Mouse (Mus musculus) adrenal gland, postnatal 10 days (tissue): ENCODE results near the gene Clybl. TPM values are rescaled to one million over a fixed set of nuclear protein-coding genes. Genes with fewer than 3 reads are reported as not detected.
A peak's percentile ranks its signal among the peaks of the same experiment; 100 is the strongest.

Experiments
- DNase-seq: peaks from one replicate; pipeline ENCODE4 v3.0.0; 2021; ENCODE audit warnings: mixed read lengths
- long read RNA-seq, 2 experiments: library from polyadenylated mRNA; stranded (forward); transcript quantifications; one replicate each; pipeline ENCODE4 v2.0.0; 2021
- total RNA-seq, 2 experiments: library from RNA; stranded (reverse); gene quantifications; 2 replicates each; pipeline ENCODE4 v1.2.3; 2021

The Clybl gene
- total RNA-seq, result 100 to 1,000 TPM; 121 to 123 TPM
- long read RNA-seq, experiment 1, transcript Clybl-201 (8 exons, 1,231 nt), result major isoform, 215 of 300 reads
- long read RNA-seq, experiment 1, partial matches to known transcripts, result 24 of 300 reads
- long read RNA-seq, experiment 1, other reads (novel, unspliced or antisense), result 61 of 300 reads
- long read RNA-seq, experiment 2, transcript Clybl-201 (8 exons, 1,231 nt), result major isoform, 150 of 201 reads
- long read RNA-seq, experiment 2, partial matches to known transcripts, result 37 of 201 reads
- long read RNA-seq, experiment 2, other reads (novel, unspliced or antisense), result 14 of 201 reads

DNA sequence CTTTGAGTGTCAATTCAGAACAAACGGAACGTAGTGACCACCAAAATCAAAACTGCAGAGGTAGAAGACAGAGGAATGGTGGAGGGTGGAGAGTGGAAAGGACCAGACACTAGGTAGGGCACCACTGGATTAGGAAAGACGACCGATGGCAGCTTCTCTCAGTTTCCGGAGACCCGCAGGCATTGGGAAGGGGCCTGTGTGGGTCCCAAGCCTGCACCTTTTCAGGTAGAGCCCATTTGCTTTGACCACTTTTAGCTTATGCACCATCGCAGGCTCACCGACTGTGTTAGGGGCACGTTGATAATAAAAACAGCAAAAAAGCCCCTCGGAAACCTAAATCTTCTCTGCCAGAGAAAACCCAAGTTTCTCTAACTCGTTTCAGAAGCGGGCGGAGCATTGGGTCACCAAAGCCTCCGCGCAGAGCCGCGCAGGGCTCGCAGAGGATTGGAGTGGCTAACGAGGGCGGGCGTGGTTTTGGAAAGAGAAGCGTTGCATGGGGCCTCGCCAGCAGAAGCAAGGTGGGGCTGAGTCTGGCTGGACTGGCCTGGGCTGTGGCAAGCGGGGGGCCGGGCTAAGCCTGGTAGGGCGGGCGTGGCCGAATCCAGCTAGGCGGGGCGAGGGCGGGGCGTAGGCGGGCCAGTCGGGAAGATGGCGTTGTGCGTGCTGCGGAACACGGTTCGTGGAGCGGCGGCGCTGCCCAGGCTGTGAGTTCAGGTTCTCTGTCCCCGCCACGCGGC, at the start of gene Clybl:
TSS of gene Clybl (plus strand) at position 627 of the 737 bp plus-strand sequence.
- DNase-seq, result peak; percentile 99

DNA sequence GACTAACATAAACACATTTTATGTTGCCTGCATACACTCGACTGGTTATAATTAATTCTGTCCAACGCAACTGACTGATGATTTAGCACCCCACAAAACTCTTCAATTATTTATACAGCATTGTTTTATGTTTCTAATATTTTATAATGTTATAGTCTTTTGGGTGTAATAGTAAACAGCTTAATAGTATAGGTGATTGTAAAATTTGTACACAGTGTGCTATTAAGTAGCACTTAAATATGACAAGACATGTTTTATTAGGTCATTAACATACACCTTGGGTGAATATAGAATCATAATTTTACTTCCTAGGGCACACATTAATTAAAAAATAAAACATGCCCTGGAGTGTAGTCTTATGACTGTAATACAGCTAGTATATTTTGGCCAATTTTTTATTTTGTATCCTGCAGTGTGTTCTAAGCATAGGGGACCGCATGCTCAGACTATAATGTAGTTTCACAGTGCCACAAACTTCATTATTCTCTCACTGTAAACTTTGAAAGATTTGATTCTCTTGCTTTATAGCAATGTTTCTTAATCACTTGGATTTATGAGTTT, 45.1 kb upstream of the Clybl start:
- DNase-seq, result no peak

DNA sequence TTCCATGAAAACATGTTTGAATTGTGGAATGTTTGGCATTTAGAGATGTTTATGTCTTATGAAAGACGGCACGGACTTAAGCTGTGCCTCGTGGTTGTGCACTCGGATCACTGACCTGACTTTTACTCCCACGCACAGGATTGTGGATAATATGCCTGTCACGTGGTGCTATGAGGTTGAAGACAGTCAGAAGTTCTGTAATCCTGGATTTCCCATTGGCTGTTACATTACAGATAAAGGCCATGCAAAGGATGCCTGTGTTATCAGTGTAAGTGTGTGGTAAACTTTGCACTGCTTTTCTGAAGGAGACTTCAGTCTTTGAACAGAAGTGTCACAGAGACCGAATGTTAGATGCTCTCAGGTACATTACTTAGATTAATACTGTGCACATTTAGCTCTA, 44.3 kb upstream of the Clybl start:
- no peak for DNase-seq

DNA sequence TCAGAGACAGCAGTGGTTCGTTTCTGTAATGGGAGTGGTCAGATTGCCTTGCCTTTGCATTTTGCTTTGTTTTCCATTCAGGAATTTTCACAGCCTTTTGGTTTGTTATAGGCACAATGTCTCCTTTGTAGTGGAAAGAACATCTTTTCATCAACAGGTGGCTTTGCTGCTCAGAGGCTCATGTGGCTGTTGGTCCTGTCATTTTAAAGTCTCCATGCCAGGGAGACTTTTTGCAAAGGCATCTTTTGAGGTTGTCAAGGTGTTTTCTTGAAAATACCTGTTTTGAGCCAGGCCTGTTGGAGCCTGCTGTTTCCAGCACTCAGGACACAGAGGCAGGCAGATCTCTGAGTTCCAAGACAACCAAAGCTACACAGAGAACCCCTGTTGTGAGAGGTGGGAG, 41.4 kb upstream of the Clybl start:
- DNase-seq, result no peak

DNA sequence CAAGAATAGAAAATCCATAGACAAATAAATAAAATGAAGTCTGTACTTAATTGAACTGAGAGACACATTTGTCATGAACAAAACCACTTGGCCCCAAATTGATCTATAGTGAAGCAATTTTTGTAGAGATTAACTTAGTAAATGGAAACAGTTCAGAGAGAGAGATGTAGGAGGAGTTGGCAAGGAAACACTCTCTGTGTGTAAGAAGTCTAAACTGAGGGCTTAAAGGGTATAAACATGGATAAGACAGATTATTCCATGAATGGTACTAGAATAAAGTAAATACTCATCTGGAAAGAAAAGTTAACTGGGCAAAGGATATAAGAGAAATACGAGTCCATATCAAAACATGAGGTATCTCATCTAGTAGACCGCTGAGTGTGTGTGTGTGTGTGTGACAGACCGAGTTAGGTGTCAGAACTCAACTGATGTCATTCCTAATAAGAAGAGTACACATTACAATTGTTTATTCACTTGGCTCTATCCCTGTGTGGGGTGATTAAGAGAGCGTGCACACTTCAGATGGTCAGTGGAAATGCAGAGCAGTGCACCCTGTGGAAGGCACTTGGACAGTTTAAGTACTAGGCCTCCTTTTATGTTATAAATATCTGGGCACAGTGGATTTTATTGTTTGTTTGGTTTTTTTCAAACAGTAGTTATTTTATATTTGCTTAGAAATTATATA, 37.8 kb upstream of the Clybl start:
- no peak for DNase-seq

DNA sequence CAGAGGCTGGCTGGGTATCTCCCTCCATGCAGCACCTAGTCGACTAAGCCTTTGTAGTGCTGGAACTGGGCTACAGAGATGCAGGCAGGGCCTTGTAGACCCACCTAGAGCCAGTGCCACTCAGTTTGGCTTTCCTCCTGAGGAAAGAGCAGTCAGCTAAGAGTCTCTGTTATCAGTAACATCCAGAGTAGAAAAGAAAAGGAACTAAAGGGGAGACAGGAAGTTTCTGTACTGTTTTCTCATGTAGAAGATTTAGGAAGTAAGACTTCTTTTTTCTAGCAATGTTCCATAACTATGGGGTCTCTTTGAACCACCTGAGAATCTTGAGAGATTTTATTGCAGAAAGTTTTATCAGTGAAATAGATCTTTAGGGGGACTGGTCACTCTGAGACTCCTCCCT, 36.1 kb upstream of the Clybl start:
- DNase-seq, result no peak

DNA sequence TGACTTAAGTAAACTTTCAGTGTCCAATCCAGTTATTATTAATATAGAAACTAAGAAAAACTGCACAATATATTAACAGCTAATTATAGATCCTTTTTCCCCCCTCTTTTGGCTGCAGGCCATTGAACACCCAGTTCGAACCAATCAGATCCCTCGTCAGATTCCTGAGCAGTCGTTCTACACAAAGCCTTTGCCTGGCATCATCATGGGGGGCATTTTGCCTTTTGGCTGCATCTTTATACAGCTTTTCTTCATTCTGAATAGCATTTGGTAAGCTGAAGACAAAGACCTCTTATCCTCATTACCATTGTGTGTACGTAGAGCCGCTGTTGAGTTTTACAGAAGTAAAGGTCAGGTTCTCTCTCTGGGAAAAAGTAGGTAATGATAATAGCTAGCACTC, 30.9 kb upstream of the Clybl start:
- DNase-seq, result no peak

DNA sequence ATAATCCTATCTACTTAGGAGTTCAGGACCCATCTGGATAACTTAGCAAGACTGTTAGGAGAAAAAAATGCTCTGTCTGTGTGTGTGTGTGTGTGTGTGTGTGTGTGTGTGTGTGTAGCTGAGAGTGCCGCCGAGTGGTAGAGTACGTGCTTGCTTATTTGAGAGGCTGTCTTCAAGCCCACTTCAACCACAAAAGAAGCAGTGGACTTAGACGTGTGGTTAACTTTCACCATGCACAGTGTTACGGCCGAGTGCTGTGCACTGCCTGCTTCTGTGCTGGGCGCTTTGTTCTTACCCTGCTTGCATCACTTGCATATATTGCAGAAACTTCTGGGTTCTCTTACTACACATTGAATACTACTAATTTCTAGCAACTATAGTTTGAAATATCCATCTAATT, 23.8 kb upstream of the Clybl start:
- DNase-seq, result no peak

DNA sequence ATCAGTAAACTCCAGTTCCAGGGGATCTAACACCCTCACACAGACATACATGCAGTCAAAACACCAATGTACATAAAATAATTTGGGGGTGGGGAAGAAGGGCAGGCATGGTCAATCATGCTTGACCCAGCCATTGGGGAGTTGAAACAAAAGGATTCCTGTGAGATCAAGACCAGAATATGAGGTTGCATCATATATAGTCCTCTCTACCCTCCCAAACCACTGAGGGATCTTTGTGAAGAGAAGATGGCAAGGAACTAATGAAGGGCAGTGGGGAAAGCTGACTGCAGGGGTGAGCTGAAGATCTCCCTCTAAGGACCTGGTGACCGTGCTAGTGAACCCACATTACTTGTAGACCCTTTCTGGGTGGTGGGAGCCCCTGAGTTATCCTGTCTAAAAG, 20.6 kb upstream of the Clybl start:
- no peak for DNase-seq

DNA sequence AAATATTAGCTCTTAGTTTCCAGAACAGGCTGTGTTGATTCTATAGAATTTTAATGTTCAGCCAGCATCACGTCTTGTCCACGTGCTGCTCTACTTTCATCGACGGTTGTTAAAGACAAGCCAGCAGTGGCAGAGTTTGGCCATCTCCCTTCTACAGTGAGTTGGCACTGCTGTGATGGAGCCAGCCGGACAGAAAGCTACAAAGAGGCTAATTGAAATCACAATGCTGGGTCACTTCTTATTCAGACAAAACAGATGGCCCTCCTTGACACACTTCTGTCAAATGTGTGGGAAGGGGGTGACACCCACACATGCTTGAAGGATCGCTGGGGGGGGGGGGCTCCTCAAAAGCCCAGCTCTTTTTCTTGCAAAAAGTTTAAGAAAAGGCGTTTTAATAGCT, 12.6 kb upstream of the Clybl start:
- DNase-seq, result no peak

DNA sequence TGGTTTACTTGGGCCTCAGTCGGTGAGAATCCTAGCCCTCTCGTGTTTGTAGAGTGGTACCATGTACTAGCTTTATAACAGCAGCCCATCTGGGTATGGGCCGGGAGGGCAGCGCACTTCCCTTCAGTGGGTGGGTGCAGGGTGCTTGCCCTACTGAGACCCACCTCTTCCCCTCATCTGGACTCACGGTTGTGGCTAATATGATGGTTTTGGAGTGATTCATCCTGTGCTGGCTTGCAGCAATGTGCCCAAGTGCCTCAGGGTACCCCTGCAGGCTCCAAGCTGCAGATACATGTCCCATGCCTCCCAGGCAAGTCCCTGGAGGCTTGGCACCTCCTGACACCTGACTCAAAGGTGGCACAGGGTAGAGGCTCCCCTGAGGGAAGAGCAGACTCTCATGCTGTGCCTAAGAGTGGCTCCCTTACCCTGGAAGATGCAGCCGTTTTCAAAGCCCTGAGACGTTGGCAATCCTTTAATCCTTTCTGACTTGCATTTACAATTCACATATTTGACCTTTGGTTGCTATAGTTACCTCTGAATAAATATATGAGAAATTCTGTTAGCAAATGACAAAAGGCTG, 11.2 kb upstream of the Clybl start:
- no peak for DNase-seq

DNA sequence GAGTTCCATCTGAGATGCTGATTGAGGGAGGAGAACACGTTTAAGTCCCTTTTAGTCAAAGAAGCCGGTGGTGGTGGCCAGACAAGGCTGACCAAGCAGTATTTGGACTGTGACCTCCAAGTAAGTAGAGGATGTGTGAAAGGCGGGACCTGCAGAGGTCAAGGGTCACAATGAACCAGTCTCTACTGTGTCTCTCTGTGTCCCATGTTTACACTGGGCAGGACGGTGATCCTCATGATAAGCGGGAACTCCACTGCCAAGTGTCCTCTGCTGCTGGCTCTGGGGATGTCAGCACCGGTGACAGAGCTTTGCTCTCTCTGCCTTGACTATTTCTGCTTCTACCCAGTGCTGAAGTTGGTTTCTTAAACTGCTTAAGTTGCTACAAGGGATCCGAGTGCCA, 10.5 kb upstream of the Clybl start:
- no peak for DNase-seq

DNA sequence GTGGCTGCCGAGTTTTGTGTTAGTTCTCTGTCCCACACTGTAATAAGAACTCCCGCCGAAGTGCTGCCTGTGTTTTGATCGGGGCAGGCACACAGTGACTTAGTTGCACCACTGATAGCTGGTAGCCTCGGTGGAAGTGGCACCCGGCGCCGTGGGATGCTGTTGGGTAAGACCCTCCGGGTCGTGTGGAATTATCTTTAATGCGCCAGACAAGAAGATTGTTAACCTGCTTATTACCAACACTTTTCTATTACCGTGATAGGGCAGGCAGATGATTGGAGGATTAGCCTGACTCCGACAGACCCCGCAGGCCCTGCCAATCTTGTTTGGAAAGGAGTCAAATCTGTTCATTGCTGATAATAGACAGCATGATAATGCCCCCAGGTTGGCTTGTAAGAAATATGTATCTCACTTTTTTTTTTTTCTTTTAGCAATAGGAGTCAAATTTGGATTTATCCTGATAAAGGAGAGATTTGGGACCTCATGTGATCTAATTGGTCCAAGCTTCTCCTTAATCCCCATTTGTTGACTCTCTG, 5.2 kb upstream of the Clybl start:
- no peak for DNase-seq

DNA sequence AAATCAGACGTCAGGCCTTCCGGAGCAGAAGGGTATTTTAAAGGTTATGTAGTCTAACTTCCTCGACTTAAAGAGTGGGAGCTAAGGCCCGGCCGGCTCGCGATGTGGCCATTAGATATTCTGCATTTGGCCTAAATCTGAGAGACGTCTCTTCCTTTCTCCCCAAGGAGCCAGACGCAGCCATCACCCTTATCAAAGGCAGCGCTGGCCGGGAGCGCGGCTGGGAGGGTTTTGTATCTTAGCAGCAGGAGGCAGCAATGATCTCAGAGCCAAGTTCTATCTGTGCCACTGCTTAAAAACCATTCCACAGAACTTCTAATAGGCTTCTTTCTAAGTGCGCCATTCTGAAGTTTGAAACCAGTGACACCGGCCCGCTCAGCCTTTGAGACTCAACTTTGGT, 2.2 kb upstream of the Clybl start:
- no peak for DNase-seq

DNA sequence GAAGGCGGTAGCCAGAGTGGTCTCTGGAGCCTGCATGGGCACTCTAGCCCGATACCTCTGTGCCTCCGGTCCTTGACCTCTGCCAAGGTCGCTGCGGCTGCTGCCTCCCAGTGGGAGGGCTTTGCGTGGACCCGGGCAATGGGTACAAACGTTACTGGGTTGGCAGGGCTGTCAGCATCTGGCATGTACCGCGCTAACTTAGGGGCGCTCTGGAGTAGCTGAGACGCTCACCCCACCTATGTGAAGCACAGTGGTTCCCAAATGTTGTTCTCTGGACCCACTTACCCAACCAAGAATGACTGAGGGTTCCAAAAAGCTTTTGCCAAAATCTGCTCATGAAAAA, 282 bp downstream of the Clybl start:
- DNase-seq, result no peak

DNA sequence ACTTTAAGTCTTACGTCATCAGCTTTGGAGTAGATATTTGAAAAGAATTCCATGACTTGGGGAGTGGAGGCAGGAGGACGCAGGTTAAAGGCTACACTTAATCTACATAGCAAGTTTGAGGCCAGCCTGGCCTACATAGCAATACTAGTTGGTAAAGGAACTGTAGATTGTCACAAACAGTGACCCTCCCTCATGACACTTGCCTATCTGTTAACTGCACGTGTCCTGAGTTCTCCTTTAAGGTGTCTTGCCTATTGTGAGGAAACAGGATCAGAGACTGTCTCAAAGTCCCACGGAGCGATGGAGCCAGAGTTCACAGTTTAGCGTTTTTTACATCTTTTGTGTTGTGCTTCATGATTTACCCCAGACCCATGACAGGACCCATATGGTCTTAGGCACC, 716 bp downstream of the Clybl start:
- DNase-seq, result no peak

DNA sequence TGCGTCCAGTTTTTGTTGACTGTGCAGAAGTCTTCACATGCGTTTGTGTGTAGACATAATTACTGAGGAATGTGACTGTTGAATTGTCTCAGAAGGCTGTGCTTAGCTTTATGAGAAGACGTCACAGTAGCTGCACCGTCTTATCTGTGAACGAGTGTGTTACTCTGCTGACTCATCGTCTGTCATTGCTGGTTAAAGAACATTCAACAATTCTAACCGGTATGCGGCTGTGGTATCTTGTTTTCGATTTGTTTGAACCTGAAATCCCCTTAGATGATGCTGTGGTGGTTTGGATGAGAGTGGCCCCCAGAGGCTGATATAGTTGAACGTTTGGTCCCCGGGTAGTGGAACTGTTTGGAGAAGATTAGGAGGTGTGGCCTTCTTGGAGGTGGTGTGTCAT, 2.5 kb downstream of the Clybl start:
- no peak for DNase-seq

DNA sequence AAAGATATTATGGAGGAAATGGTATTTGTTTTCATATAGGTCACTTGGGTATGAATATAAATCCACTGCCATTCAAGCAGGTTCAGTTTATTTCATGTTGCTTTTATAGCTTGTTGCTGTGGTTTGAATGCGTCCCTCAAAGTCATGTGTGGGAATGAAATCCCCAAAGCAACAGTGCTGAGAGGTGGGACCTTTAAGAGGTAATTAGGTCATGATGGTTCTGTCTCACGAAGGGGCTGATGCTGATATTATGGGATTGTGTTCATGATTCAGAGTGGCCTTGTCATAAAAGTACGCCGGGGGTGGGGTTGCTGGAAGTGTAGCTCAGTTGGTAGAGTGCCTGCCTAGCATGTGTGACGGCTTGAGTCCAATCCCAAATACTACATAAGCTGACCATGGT, 6.7 kb downstream of the Clybl start:
- DNase-seq, result no peak

DNA sequence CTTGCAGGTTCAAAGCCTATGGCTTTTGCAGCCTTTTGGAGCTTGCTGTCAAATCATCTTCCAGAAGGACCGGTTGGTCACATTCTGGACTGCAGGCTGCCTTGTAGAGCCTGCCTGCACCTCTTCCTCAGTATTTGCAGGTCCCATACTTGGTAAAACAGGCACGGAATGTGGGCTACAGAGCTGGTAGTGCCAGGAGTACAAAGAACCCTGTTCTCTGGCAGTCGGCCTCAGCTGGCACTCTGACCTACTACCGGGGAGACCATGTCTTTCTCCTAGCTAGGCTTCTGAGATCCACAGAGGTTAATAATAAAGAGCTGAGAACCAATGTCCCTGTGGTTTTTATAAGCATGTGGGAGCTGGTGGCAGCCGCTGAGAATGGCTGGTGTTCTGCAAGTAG, 8.4 kb downstream of the Clybl start:
- DNase-seq, result peak; percentile 27

DNA sequence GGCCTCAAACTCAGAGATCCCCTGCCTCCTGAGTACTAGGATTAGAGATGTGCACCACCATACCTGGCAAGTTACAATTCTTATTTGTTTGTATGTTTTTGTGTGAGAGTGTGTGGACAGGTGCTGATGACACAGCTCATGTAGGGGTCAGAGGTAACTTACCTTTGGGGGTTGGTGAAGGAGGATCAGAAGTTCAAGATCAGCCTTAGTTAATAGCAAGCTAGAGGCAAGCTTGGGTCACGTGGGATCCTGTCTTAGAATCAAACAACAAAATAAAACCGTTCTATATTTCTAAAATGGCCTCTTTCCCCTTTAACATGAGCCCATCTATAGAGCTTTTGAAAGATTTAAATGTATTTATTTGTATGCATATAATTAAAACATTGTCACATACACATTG, 9.0 kb downstream of the Clybl start:
- no peak for DNase-seq

DNA sequence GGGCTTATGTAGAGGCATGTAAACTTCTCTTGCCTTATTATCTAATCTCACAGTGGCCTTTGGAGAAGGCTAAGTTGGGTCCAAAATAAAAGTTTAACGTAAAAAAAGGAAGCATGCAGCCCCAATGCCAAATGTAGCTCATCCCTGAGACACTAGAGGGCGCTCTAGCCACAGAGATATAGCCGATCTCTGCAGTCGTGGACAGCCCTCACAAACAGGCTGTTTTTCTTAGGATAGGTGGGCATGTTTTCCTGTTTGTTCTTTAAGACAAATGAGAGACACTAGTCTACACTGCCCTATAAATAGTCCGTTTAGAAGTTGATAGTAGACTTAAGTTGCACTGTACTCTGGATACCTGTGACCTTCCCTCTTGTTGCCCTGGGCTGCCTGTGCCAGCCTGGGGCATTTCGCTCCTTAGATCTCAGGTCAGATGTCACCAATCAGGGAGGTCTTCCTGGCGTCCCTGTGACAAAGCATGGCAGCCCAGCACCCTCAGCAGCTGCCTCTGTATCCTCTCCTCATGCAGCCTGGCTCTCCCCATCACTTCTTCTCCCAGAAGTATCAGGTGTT, 9.5 kb downstream of the Clybl start:
- DNase-seq, result peak; percentile 83

DNA sequence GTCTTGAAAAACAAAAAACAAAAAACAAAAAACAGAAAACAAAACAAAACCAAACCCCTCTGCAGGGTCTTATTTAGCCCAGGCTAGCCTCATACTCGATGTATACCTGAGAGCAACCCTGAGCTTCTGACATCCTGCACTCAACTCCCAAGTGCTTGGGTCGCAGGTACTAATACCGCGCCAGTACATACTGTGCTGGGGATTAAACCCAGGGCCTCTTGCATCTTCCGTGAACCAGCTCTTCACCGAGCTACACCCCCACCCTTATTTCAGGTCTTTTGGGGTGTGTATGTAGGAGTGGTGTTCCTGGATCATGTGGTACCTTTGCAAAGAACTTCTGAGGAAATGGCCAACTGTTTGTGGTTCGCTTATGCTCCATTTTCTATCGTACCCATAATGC, 13.1 kb downstream of the Clybl start:
- DNase-seq, result no peak
